Mouse (Mus musculus) midbrain, embryonic 16.5 days (tissue): ENCODE results near the gene Rftn1. TPM values are rescaled to one million over a fixed set of nuclear protein-coding genes. Genes with fewer than 3 reads are reported as not detected.
"Not testable (repeated sequence)": the region's sequence is repeated elsewhere in the genome, so short reads cannot be mapped to it uniquely, and the experiment has no call there.

Source experiments
- ATAC-seq: fragments of 200-750 bp; cut with Nextera tagmentation; 2 replicates; pipeline ENCODE4 v1.8.0; 2017; ENCODE audit warnings: moderate TSS enrichment
- H3K27ac ChIP-seq: fragments of 300-500 bp; sonication (generic); 2 replicates; pipeline ENCODE4 v1.5.1; 2014; ENCODE audit warnings: mild to moderate bottlenecking, low read length, mixed read lengths
- H3K27me3 ChIP-seq: fragments of 300-500 bp; sonication (generic); 2 replicates; pipeline ENCODE4 v1.6.1; 2014; ENCODE audit warnings: low read depth, low read length, mixed read lengths; ENCODE audit not compliant: control insufficient read depth, insufficient read depth
- H3K36me3 ChIP-seq: fragments of 300-500 bp; sonication (generic); 2 replicates; pipeline ENCODE4 v1.6.1; 2014; ENCODE audit warnings: mild to moderate bottlenecking, low read length, moderate library complexity, mixed read lengths; ENCODE audit not compliant: control insufficient read depth, insufficient read depth
- H3K4me1 ChIP-seq: fragments of 300-500 bp; sonication (generic); 2 replicates; pipeline ENCODE4 v1.6.1; 2014; ENCODE audit warnings: mild to moderate bottlenecking, low read length, mixed read lengths; ENCODE audit not compliant: control insufficient read depth, insufficient read depth
- H3K4me2 ChIP-seq: fragments of 300-500 bp; sonication (generic); 2 replicates; pipeline ENCODE4 v1.6.1; 2014; ENCODE audit warnings: mild to moderate bottlenecking, low read length, mixed read lengths
- H3K4me3 ChIP-seq: fragments of 300-500 bp; sonication (generic); 2 replicates; pipeline ENCODE4 v1.5.1; 2014; ENCODE audit warnings: low read depth, mild to moderate bottlenecking, low read length, moderate library complexity, mixed read lengths
- H3K9ac ChIP-seq: fragments of 300-500 bp; sonication (generic); 2 replicates; pipeline ENCODE4 v1.6.1; 2014; ENCODE audit warnings: low read depth, low read length, mixed read lengths
- H3K9me3 ChIP-seq: fragments of 300-500 bp; sonication (generic); replicated peaks from 2 replicates; pipeline ENCODE4 v1.6.1; 2014; ENCODE audit warnings: mild to moderate bottlenecking, low read length, mixed read lengths; ENCODE audit not compliant: control insufficient read depth, poor library complexity, severe bottlenecking
- WGBS: fragments of 180-500 bp; shearing (Covaris S2); extraction: QIAGEN DNeasy Blood & Tissue Kit; methylation state at CpG from one replicate; pipeline ENCODE4 v1.1.7; 2014; 5-methylcytosine and 5-hydroxymethylcytosine counted together
- polyA plus RNA-seq: library from polyadenylated mRNA; unstranded; fragments of >200 nt; fragmentation: Nextera tagmentation; extraction: Ambion mirVana; gene quantifications from 2 replicates; pipeline ENCODE4 v1.2.1, GENCODE M21; 2015

The Rftn1 gene
- polyA plus RNA-seq, 1 experiment from 2014 or later, result 28.2 TPM

DNA sequence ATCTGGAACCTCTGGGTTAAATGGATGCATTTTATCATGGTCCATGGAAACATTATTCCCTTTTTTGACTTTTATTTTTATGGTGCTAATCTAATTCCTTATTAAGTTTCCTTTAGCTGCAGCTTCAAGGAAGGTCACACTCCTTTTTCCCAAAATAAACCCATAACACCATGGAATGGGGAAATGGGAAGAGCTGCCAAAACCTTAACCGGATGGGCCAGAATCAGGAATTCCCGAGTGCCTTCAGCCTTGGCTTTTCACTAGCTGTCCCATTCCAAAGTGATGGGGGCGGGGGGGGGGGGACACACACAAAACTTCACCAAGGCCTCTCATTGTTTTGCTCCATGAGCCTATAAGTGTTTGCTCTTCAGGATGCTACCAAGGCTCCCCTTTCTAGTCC, 73.5 kb downstream of the Rftn1 start:
- H3K4me3 ChIP-seq, result no peak overlapping the region
- H3K27me3 ChIP-seq, result no peaks in the 10 kb centered on the region
- H3K27ac ChIP-seq, result no peak overlapping the region
- H3K9me3 ChIP-seq, result no peaks in the 10 kb centered on the region
- no peak overlapping the region for H3K4me2 ChIP-seq
- no peaks in the 10 kb centered on the region for H3K4me1 ChIP-seq
- ATAC-seq, result no peak
- H3K36me3 ChIP-seq, result no peaks in the 10 kb centered on the region
- 95% methylated on average over 3 of the region's 3 CpGs for WGBS
- H3K9ac ChIP-seq, result no peak overlapping the region

DNA sequence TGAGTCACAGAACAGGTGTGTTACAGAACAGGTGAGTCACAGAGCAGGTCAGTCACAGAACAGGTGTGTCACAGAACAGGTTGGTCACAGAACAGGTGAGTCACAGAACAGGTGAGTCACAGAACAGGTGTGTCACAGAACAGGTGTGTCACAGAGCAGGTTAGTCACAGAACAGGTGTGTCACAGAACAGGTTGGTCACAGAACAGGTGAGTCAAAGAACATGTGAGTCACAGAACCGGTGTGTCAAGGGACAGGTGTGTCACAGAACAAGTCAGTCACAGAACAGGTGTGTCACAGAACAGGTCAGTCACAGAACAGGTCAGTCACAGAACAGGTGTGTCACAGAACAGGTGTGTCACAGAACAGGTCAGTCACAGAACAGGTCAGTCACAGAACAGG, 74.1 kb downstream of the Rftn1 start:
- ATAC-seq, H3K9ac ChIP-seq, H3K4me2 ChIP-seq, H3K27me3 ChIP-seq, H3K4me1 ChIP-seq, H3K9me3 ChIP-seq, H3K36me3 ChIP-seq, H3K27ac ChIP-seq, H3K4me3 ChIP-seq: not testable (repeated sequence)
- WGBS, result 100% methylated on average over 1 of the region's 1 CpGs

DNA sequence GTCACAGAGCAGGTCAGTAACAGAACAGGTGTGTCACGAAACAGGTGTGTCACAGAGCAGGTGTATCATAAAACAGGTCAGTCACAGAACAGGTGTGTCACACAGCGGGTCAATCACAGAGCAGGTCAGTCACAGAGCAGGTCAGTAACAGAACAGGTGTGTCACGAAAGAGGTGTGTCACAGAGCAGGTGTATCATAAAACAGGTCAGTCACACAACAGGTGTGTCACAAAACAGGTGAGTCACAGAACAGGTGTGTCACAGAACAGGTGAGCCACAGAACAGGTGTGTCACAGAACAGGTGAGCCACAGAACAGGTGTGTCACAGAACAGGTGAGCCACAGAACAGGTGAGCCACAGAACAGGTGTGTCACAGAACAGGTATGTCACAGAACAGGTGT, 74.8 kb downstream of the Rftn1 start:
- H3K4me3 ChIP-seq, H3K9me3 ChIP-seq, ATAC-seq, H3K27me3 ChIP-seq, H3K36me3 ChIP-seq, H3K4me2 ChIP-seq, H3K9ac ChIP-seq, H3K27ac ChIP-seq, H3K4me1 ChIP-seq: not testable (repeated sequence)
- WGBS, result 98% methylated on average over 3 of the region's 3 CpGs

DNA sequence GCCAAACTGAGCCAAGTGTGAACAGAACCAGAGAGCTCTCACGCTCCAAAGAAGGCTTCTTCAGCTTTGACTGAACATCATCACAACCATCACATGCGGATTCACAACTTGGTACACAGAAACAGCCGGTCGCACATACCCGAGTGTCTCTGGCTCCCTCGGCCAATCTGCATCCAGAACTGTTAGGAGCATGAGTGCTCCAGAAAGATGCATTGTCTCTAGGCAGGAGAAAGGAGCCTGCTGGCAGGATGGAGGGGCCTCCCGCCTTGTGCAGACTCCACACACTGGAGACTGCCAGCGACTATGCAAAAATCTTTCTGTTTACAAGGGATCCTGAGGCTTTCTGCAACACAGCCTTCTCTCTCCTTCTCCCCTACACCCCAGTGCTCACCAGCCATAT, 75.8 kb downstream of the Rftn1 start:
- Histone ChIP-seq H3K27me3 (no peaks in the 10 kb centered on the region), H3K27ac (no peak overlapping the region), H3K9me3 (no peaks in the 10 kb centered on the region), H3K4me2 (no peak overlapping the region), H3K4me3 (no peak overlapping the region), H3K36me3 (no peaks in the 10 kb centered on the region), H3K4me1 (peaks cover 3% of the 10 kb centered on the region), H3K9ac (no peak overlapping the region)
- whole genome bisulfite sequencing, result 78% methylated on average over 8 of the region's 8 CpGs
- no peak for ATAC-seq

DNA sequence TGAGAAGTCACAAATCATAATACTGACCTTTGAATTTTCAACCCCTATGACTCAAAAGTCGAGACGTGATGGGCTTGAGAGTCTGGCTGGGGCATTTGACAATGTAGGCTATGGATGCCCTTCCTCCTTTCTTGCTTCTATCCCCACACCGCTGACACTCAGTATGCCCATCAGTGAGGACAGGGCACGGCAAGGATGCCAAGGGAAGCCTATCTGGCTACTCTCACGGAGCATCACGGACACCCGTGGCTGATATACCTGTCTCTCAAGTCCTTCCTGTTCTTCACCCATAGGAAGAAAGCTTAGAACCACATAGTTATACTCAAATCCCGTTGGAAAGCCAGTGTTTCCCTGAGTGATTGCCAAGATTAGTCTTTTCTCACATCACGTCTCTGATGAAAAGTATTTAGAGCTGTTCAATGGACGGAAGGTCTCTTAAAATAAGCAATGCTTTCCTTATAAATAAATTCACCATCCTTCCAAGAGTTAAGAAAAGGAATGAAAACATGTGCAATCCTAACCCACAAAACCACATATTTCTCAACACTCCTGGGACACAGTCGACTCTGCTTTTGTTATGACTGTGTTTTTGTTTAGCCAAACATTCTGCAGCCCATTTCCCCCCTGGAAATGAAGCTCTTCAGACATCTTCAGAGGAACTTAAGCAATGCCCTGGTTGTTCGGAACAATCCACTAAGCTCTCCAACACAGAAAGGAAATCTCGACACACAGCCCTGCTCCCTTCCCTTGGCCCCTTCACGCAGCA, 79.6 kb downstream of the Rftn1 start:
- no peak overlapping the region for H3K27ac ChIP-seq
- no peak overlapping the region for H3K9ac ChIP-seq
- no peak for ATAC-seq
- no peaks in the 10 kb centered on the region for H3K36me3 ChIP-seq
- no peak overlapping the region for H3K4me3 ChIP-seq
- no peaks in the 10 kb centered on the region for H3K27me3 ChIP-seq
- H3K9me3 ChIP-seq, result no peaks in the 10 kb centered on the region
- WGBS, result 68% methylated on average over 14 of the region's 14 CpGs
- H3K4me2 ChIP-seq, result no peak overlapping the region
- H3K4me1 ChIP-seq, result peaks cover 3% of the 10 kb centered on the region

DNA sequence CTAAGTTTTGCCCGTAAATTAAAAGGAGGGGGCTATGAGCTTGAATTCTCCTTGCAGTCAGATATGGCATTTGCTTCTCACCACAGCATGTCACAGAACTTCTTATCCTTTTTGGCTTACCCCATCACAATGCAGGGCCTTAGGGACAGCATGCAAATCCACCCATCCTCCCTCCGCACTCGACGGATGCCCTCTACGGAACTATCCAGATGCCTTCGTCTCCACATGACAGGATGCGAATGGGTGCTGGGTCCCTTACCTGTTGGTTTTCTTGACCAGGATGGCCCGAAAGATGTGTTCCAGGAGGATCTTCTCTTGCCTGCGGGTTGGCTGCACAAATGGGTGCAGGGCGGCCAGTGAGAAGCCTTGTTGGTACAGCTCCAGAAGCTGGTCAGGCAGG, 83.7 kb downstream of the Rftn1 start:
- no peaks in the 10 kb centered on the region for H3K27me3 ChIP-seq
- no peak for ATAC-seq
- H3K4me1 ChIP-seq, result peaks cover 3% of the 10 kb centered on the region
- no peaks in the 10 kb centered on the region for H3K36me3 ChIP-seq
- H3K4me3 ChIP-seq, result no peak overlapping the region
- 98% methylated on average over 10 of the region's 10 CpGs for WGBS
- H3K9ac ChIP-seq, result no peak overlapping the region
- no peak overlapping the region for H3K4me2 ChIP-seq
- no peak overlapping the region for H3K27ac ChIP-seq
- peaks cover 10% of the 10 kb centered on the region; the same call in 1 of the 2 replicates for H3K9me3 ChIP-seq

DNA sequence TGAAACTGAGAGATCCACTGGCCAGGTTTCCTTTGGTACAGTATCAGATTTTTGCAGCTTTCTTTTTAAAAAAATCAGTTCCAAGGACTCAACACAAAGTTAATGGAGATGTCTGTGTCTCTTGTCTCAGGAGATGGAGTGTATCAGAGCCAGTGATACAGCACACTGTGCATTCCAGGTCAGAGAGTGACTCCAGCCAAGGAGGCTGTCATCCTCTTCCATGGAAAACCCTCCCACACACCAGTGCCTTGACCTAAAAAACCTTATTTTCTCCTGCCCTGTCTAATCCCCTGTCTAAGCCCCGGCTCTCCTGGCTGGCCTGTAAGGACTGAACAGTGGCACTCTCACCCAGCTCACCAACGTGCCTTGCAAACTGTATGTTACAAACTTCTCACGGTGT, 86.3 kb downstream of the Rftn1 start:
- Histone ChIP-seq H3K4me1 (0 out of 2 replicates have a peak, but pooled peaks cover 4% of the 10 kb centered on the region), H3K4me3 (no peak overlapping the region), H3K27me3 (no peaks in the 10 kb centered on the region), H3K27ac (no peak overlapping the region), H3K4me2 (no peak overlapping the region), H3K9ac (no peak overlapping the region), H3K9me3 (peaks cover 10% of the 10 kb centered on the region; the same call in 1 of the 2 replicates), H3K36me3 (no peaks in the 10 kb centered on the region)
- 91% methylated on average over 3 of the region's 3 CpGs for WGBS
- no peak for ATAC-seq

DNA sequence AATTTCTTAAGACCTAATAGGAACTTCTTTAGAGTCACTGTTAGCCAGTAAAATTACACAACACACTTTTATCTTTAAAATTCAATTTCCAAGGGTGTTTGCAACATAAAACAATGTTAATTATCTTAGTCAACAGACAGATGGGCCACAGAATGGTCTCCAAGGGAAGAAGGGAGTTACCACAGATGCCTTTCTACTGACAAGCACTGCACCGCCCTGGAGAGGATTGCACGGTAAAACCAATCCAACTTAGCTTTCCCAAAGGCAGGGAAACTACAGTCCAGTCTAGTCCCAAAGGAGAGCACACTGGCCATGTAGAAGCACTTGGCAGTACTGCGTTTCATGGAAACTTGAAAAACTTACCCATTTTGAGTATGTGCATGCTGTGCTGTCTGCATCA, 89.1 kb downstream of the Rftn1 start:
- no peak overlapping the region for H3K4me3 ChIP-seq
- 0 out of 2 replicates have a peak, but pooled peaks cover 4% of the 10 kb centered on the region for H3K4me1 ChIP-seq
- ATAC-seq, result no peak
- no peaks in the 10 kb centered on the region for H3K27me3 ChIP-seq
- H3K9ac ChIP-seq, result no peak overlapping the region
- H3K4me2 ChIP-seq, result no peak overlapping the region
- 93% methylated on average over 3 of the region's 3 CpGs for WGBS
- no peaks in the 10 kb centered on the region for H3K36me3 ChIP-seq
- H3K27ac ChIP-seq, result no peak overlapping the region
- H3K9me3 ChIP-seq, result peaks cover 10% of the 10 kb centered on the region; the same call in 1 of the 2 replicates

DNA sequence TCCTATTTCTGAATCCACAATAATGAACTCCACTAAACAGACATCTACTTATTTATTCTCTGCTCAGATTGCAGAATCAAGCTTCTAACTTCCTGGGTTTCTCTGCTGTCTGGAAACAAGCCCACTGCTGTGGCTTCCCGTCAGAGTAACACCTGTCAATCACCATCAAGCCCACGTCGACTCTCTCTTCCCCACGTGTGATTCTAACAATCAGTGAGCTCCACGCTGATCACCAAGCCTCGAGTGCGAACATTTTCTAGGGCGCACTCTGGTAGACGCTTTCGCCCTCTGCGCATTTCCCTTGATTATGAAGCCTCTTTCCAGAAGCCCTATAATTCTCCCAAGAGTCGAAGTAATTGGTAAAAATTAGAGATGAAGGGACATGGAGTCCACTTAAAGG, 90.4 kb downstream of the Rftn1 start:
- H3K9me3 ChIP-seq, result peaks cover 3% of the 10 kb centered on the region; the same call in 1 of the 2 replicates
- H3K4me2 ChIP-seq, result peak overlapping the region; percentile 16; the same call in 1 of the 2 replicates
- H3K27ac ChIP-seq, result no peak overlapping the region; the same call in 1 of the 2 replicates
- 57% methylated on average over 12 of the region's 12 CpGs for WGBS
- peak; percentile 65; the same call in 1 of the 2 replicates for ATAC-seq
- 0 out of 2 replicates have a peak, but pooled peaks cover 4% of the 10 kb centered on the region for H3K4me1 ChIP-seq
- no peak overlapping the region for H3K9ac ChIP-seq
- no peaks in the 10 kb centered on the region for H3K36me3 ChIP-seq
- H3K4me3 ChIP-seq, result no peak overlapping the region
- H3K27me3 ChIP-seq, result no peaks in the 10 kb centered on the region
